8 mouse cellular contexts compared by ENCODE assay signal in the genomic region with DNA sequence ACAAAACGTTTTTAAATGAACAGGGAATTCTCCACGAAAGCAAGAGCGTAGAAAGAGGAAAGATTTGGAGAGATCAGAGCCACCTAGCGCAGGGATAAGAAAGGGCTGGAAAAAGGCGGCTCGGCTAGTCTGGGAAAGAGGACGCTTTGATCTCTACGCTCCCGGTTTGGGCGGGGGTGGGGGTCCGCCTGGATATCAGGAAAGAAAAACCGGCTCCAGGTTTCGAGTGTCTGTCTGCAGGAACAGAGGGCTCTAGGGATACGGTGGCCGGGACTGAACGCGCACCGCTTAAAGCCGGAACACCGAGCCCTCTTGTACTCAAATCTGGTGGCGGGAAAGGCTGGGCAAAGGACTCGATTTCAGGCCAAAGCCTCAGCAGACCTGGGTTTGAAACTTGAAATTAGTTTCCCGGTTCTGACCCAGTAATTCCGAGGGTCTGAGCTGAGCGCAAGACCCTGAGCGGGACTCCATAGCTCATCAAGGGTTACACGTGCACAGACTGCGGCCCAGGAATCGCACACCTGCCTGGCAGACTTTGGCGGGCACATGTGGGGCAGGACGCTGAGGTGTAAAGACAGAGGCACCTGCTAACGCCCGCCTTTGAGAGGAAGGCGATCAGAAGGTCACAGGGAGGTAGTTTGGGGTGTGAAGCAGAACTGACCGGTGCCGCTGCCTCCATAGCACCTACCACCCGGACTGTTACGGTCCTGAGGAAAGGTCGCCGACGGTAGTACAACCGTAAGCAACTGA. TPM values are rescaled to one million over a fixed set of nuclear protein-coding genes. Genes with fewer than 3 reads are reported as not detected.
DNase-seq lines count a peak whose midpoint lies in the region; ATAC-seq and TF ChIP-seq lines count a peak whose summit lies in the region.

No protein-coding gene starts in this region.

- no peak overlapping the region for H3K27ac ChIP-seq in forebrain, embryonic 16.5 days (ENCODE audit: low read length)
- H3K27ac ChIP-seq in lung, embryonic 15.5 days = peak overlapping the region; percentile 57
- no peak overlapping the region for H3K27ac ChIP-seq in small intestine, adult 2 months (ENCODE audit: insufficient read depth, low read depth, low read length)

- no peaks in the 10 kb centered on the region for H3K36me3 ChIP-seq in forebrain, embryonic 16.5 days (ENCODE audit: control insufficient read depth, insufficient read depth)
- H3K36me3 ChIP-seq in lung, embryonic 15.5 days = no peaks in the 10 kb centered on the region
- no peaks in the 10 kb centered on the region for H3K36me3 ChIP-seq in small intestine, adult 2 months (ENCODE audit: control insufficient read depth, insufficient read depth, low read length)

- H3K27me3 ChIP-seq in forebrain, embryonic 16.5 days (replicated peaks; ENCODE audit: control insufficient read depth, insufficient read depth, low read length) = peaks cover 75% of the 10 kb centered on the region
- H3K27me3 ChIP-seq in lung, embryonic 15.5 days = peaks cover 61% of the 10 kb centered on the region
- peaks cover 3% of the 10 kb centered on the region; the same call in 1 of the 2 replicates for H3K27me3 ChIP-seq in small intestine, adult 2 months (ENCODE audit: control insufficient read depth, insufficient read depth, low read length)

- H3K9me3 ChIP-seq in forebrain, embryonic 16.5 days (ENCODE audit: control insufficient read depth, low read length) = no peaks in the 10 kb centered on the region
- no peaks in the 10 kb centered on the region for H3K9me3 ChIP-seq in lung, embryonic 15.5 days

- WGBS in forebrain, embryonic 16.5 days = 1% methylated on average over 42 of the region's 42 CpGs
- WGBS in lung, embryonic 15.5 days = 2% methylated on average over 42 of the region's 42 CpGs
- WGBS in small intestine, adult 2 months = 1% methylated on average over 42 of the region's 42 CpGs

- H3K4me1 ChIP-seq in forebrain, embryonic 16.5 days (replicated peaks; ENCODE audit: control insufficient read depth, insufficient read depth, low read length) = peaks cover 42% of the 10 kb centered on the region
- peaks cover 48% of the 10 kb centered on the region for H3K4me1 ChIP-seq in lung, embryonic 15.5 days
- peaks cover 24% of the 10 kb centered on the region for H3K4me1 ChIP-seq in small intestine, adult 2 months (ENCODE audit: control insufficient read depth, insufficient read depth, insufficient read length, low read length)

- TF ChIP-seq CTCF in small intestine, adult 2 months (IDR thresholded peaks at IDR 0.05; ENCODE audit: extremely low read depth, insufficient read length, insufficient replicate concordance, low read depth, low read length) = no peak

- H3K9ac ChIP-seq in forebrain, embryonic 16.5 days (replicated peaks; ENCODE audit: low read depth, low read length) = peak overlapping the region; percentile 19
- H3K9ac ChIP-seq in lung, embryonic 15.5 days = 0 out of 2 replicates have a peak overlapping the region, but pooled peaks have one; percentile 21

- peak; percentile 18 for DNase-seq in gastrocnemius, adult 18-20 months (ENCODE audit: low spot score)
- no peak for DNase-seq in gastrocnemius, adult 8-10 months (ENCODE audit: low spot score in 2 of 2)
- DNase-seq in adrenal gland, postnatal 25 days = peak; percentile 10
- DNase-seq in kidney, adult 18-20 months = peak; percentile 48

- 0 out of 2 replicates have a peak, but pooled peaks have one; percentile 21 for ATAC-seq in forebrain, embryonic 16.5 days
- no peak for ATAC-seq in lung, embryonic 15.5 days (ENCODE audit: borderline replicate concordance, extremely low read depth, low FRiP score, low TSS enrichment)
- no peak for ATAC-seq in activated CD4-positive, CD25-positive, alpha-beta regulatory T cell, adult 4 months

- peak overlapping the region; percentile 51 for H3K4me3 ChIP-seq in forebrain, embryonic 16.5 days (replicated peaks; ENCODE audit: low read length)
- H3K4me3 ChIP-seq in lung, embryonic 15.5 days = peak overlapping the region; percentile 60
- peak overlapping the region; percentile 81 for H3K4me3 ChIP-seq in small intestine, adult 2 months (ENCODE audit: low read depth, low read length)

- no peak for TF ChIP-seq POLR2A in small intestine, adult 2 months (IDR thresholded peaks at IDR 0.05; ENCODE audit: low read depth, low read length)

- H3K4me2 ChIP-seq in forebrain, embryonic 16.5 days (ENCODE audit: low read length) = peak overlapping the region; percentile 96
- peak overlapping the region; percentile 99 for H3K4me2 ChIP-seq in lung, embryonic 15.5 days

RNA-seq across cellular contexts. Expression of gene Fam71a, which starts 19.6 kb away (rescaled TPM):
- total RNA-seq in gastrocnemius, adult 18-20 months (2021) = not detected
- not detected for total RNA-seq in gastrocnemius, adult 8-10 months (2022)
- total RNA-seq in adrenal gland, postnatal 25 days (2021) = not detected in 2 replicates
- polyA plus RNA-seq in forebrain, embryonic 16.5 days (2015; fragmentation: Nextera tagmentation; extraction: Ambion mirVana) = not detected in 2 replicates
- not detected in 2 replicates for polyA plus RNA-seq in lung, embryonic 15.5 days (2015; fragmentation: Nextera tagmentation; extraction: Ambion mirVana)
- polyA plus RNA-seq in small intestine, adult 2 months (2012; rRNA removed) = not detected in 2 replicates
- polyA plus RNA-seq in activated CD4-positive, CD25-positive, alpha-beta regulatory T cell, adult 4 months (2017; shearing (Covaris generic)) = not detected

RNA-seq across cellular contexts. Expression of gene Atf3, which starts 33.6 kb away (rescaled TPM):
- total RNA-seq in gastrocnemius, adult 18-20 months (2021) = 100 to 1,000 TPM in 1 of 2 experiments, 10 to 100 TPM in 1; 14.7 to 163 TPM
- 10 to 100 TPM in 1 of 4 experiments, 1 to 10 TPM in 3; 1.9 to 19.3 (median 7.4) TPM for total RNA-seq in gastrocnemius, adult 8-10 months (2022)
- total RNA-seq in adrenal gland, postnatal 25 days (2021) = 0.67 TPM in 1 of 2 replicates, not detected in the other
- polyA plus RNA-seq in forebrain, embryonic 16.5 days (2015; fragmentation: Nextera tagmentation; extraction: Ambion mirVana) = 0.80 and 0.95 TPM in 2 replicates
- polyA plus RNA-seq in lung, embryonic 15.5 days (2015; fragmentation: Nextera tagmentation; extraction: Ambion mirVana) = 4.1 and 4.3 TPM in 2 replicates
- polyA plus RNA-seq in small intestine, adult 2 months (2012; rRNA removed) = 7.8 and 41.0 TPM in 2 replicates
- not detected for polyA plus RNA-seq in activated CD4-positive, CD25-positive, alpha-beta regulatory T cell, adult 4 months (2017; shearing (Covaris generic))

Comparison
In these comparisons a context has a peak if more than half of its experiments do, and no peak if none do; other contexts are left out.
1. DNase-seq: peak in gastrocnemius, adult 18-20 months (single experiment), adrenal gland, postnatal 25 days (single experiment) and kidney, adult 18-20 months (single experiment); none in gastrocnemius, adult 8-10 months (0 of 2).
2. Peak in every context shown above with its lines, with median percentiles within 50 percentile points of each other: H3K4me3 ChIP-seq.